Mouse (Mus musculus) kidney, embryonic 16.5 days (tissue): ENCODE data around the gene Mettl24. TPM values are rescaled to one million over a fixed set of nuclear protein-coding genes. Genes with fewer than 3 reads are reported as not detected.

ENCODE experiments used
- ATAC-seq: fragments of 200-750 bp; cut with Nextera tagmentation; 2 replicates; pipeline ENCODE4 v1.8.0; 2017; ENCODE audit warnings: moderate TSS enrichment; ENCODE audit not compliant: low FRiP score, low TSS enrichment
- H3K27ac ChIP-seq: fragments of 300-500 bp; sonication (generic); 2 replicates; pipeline ENCODE4 v1.5.1; 2014; ENCODE audit warnings: low read length
- H3K27me3 ChIP-seq: fragments of 300-500 bp; sonication (generic); 2 replicates; pipeline ENCODE4 v1.6.1; 2014; ENCODE audit warnings: low read length, control low read depth, mixed read lengths; ENCODE audit not compliant: insufficient read depth
- H3K36me3 ChIP-seq: fragments of 300-500 bp; sonication (generic); 2 replicates; pipeline ENCODE4 v1.6.1; 2014; ENCODE audit warnings: low read length, control low read depth, mixed read lengths; ENCODE audit not compliant: insufficient read depth
- H3K4me1 ChIP-seq: fragments of 300-500 bp; sonication (generic); 2 replicates; pipeline ENCODE4 v1.6.1; 2014; ENCODE audit warnings: low read length, control low read depth, mixed read lengths; ENCODE audit not compliant: insufficient read depth
- H3K4me2 ChIP-seq: fragments of 300-500 bp; sonication (generic); replicated peaks from 2 replicates; pipeline ENCODE4 v1.6.1; 2014; ENCODE audit warnings: low read depth, low read length
- H3K4me3 ChIP-seq: fragments of 300-500 bp; sonication (generic); 2 replicates; pipeline ENCODE4 v1.5.1; 2014; ENCODE audit warnings: mild to moderate bottlenecking, low read length
- H3K9ac ChIP-seq: fragments of 300-500 bp; sonication (generic); replicated peaks from 2 replicates; pipeline ENCODE4 v1.6.1; 2014; ENCODE audit warnings: low read length
- H3K9me3 ChIP-seq: fragments of 300-500 bp; sonication (generic); 2 replicates; pipeline ENCODE4 v1.6.1; 2016; ENCODE audit warnings: low read length, control low read depth
- WGBS: fragments of 180-500 bp; shearing (Covaris S2); extraction: QIAGEN DNeasy Blood & Tissue Kit; methylation state at CpG from one replicate; pipeline ENCODE4 v1.1.7; 2014; 5-methylcytosine and 5-hydroxymethylcytosine counted together
- polyA plus RNA-seq: library from polyadenylated mRNA; unstranded; fragments of >200 nt; fragmentation: Nextera tagmentation; extraction: Ambion mirVana; gene quantifications from 2 replicates; pipeline ENCODE4 v1.2.1, GENCODE M21; 2015

Mettl24 gene
- polyA plus RNA-seq, 1 experiment from 2014 or later, result 2.7 TPM

DNA sequence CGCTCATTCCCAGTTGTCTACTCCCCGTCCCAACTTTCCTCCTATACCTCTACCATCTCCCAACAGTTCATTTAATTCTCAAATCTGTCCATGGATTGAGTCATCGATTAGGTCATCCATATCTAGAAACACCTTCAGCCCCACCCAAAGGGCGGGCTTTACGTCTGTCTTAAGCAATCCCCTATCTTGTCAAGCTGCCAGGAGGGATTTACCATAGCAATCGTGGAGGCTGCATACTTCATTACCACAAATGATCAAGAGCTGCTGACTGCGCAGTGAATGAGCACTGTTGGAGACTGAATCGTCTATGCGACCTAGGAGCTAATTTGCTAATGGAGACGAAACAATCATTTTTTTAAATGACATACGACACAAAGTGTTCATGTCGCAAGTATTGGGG, 34.3 kb upstream of the Mettl24 start:
- ATAC-seq, result no peak
- no peaks in the 10 kb centered on the region for H3K27me3 ChIP-seq
- 90% methylated on average over 12 of the region's 12 CpGs for WGBS

DNA sequence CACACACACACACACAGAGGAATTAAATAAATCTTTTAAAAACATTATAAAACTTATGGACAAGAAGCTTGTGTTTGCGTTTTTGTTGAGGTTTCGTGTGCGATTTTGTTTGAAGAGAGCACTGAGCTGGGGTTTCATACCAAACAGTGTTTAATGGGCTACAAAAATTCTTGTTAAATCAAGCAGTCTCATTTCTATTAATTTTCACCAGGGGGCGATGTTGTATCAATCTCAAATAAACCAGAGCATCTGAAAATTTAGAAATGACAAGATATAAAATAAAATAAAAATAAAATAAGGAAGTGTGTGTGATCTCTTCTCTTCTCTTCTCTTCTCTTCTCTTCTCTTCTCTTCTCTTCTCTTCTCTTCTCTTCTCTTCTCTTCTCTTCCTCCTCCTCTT, 33.4 kb upstream of the Mettl24 start:
- no peaks in the 10 kb centered on the region for H3K36me3 ChIP-seq
- 27% methylated on average over 4 of the region's 4 CpGs for WGBS
- no peak for ATAC-seq
- 0 out of 2 replicates have a peak, but pooled peaks cover 3% of the 10 kb centered on the region for H3K9me3 ChIP-seq
- H3K27ac ChIP-seq, result no peak overlapping the region
- H3K9ac ChIP-seq, result no peak overlapping the region
- no peak overlapping the region for H3K4me3 ChIP-seq
- H3K27me3 ChIP-seq, result no peaks in the 10 kb centered on the region
- H3K4me2 ChIP-seq, result no peak overlapping the region
- no peaks in the 10 kb centered on the region for H3K4me1 ChIP-seq

More for the DNA sequence above, 34.3 kb upstream of the Mettl24 start:
- Histone ChIP-seq H3K4me2 (no peak overlapping the region), H3K9me3 (0 out of 2 replicates have a peak, but pooled peaks cover 3% of the 10 kb centered on the region), H3K4me1 (no peaks in the 10 kb centered on the region), H3K9ac (no peak overlapping the region), H3K27ac (no peak overlapping the region), H3K36me3 (no peaks in the 10 kb centered on the region), H3K4me3 (no peak overlapping the region)

GRCm38 (mm10) chr10:40651676-40652075, 31.4 kb upstream of the Mettl24 start:
- no peaks in the 10 kb centered on the region for H3K27me3 ChIP-seq
- H3K9ac ChIP-seq, result no peak overlapping the region
- H3K4me3 ChIP-seq, result no peak overlapping the region
- H3K36me3 ChIP-seq, result no peaks in the 10 kb centered on the region
- H3K9me3 ChIP-seq, result 0 out of 2 replicates have a peak, but pooled peaks cover 3% of the 10 kb centered on the region
- H3K4me2 ChIP-seq, result no peak overlapping the region
- no peak for ATAC-seq
- no peak overlapping the region for H3K27ac ChIP-seq
- H3K4me1 ChIP-seq, result no peaks in the 10 kb centered on the region
- WGBS, result 64% methylated on average over 2 of the region's 2 CpGs

GRCm38 (mm10) chr10:40665270-40665669, 17.8 kb upstream of the Mettl24 start:
- Histone ChIP-seq H3K9ac (no peak overlapping the region), H3K36me3 (no peaks in the 10 kb centered on the region), H3K9me3 (no peaks in the 10 kb centered on the region), H3K4me1 (no peaks in the 10 kb centered on the region), H3K4me2 (no peak overlapping the region), H3K27ac (no peak overlapping the region), H3K4me3 (no peak overlapping the region), H3K27me3 (no peaks in the 10 kb centered on the region)
- no peak for ATAC-seq
- WGBS, result 82% methylated on average over 3 of the region's 3 CpGs

DNA sequence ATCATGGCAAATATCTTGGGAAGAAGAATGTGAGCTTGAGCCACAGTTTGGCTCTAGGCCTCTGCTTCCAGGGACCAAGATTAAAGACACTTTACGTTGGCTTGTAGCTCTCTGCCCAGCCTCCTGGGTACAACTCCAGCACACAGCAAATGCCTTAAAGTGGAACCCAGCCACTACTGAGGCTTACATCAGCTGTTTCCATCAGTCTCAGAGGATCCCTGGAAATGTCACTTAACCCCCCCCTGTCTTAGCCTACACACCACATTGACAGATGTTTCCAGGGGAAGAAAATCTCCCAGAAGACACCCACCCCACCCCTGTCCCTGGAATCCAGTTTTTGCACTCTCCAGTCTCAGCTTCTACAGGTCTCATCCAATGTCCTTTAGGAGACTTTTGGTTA, 16.1 kb upstream of the Mettl24 start:
- Histone ChIP-seq H3K27me3 (no peaks in the 10 kb centered on the region), H3K4me1 (no peaks in the 10 kb centered on the region), H3K4me3 (no peak overlapping the region), H3K9ac (no peak overlapping the region), H3K27ac (no peak overlapping the region), H3K4me2 (no peak overlapping the region), H3K36me3 (no peaks in the 10 kb centered on the region), H3K9me3 (no peaks in the 10 kb centered on the region)
- ATAC-seq, result no peak
- WGBS, result 92% methylated on average over 1 of the region's 1 CpGs

DNA sequence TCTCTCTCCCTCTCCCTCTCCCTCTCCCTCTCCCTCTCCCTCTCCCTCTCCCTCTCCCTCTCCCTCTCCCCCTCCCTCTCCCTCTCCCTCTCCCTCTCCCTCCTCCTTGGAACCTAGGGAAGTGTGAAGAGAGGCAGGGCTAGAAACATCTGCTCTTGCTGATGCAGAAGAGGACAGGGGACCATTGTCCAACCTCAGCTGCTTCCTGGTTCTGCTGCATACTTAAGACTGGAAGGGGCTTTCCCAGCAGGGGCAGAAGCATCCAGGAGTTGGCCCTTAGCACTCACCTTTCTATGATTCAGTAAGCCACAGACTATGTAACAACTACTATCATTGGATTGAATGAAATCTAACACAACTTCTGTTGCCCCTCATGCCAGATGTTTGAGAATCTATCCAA, 14.4 kb upstream of the Mettl24 start:
- H3K9ac ChIP-seq, result no peak overlapping the region
- no peaks in the 10 kb centered on the region for H3K9me3 ChIP-seq
- no peak for ATAC-seq

GRCm38 (mm10) chr10:40672587-40673296, 10.3 kb upstream of the Mettl24 start:
- H3K4me3 ChIP-seq, result no peak overlapping the region

More for the DNA sequence above, 14.4 kb upstream of the Mettl24 start:
- no peak overlapping the region for H3K4me2 ChIP-seq
- H3K27ac ChIP-seq, result no peak overlapping the region
- H3K4me1 ChIP-seq, result no peaks in the 10 kb centered on the region; the same call in 1 of the 2 replicates
- H3K27me3 ChIP-seq, result no peaks in the 10 kb centered on the region
- no peak overlapping the region for H3K4me3 ChIP-seq
- H3K36me3 ChIP-seq, result no peaks in the 10 kb centered on the region

DNA sequence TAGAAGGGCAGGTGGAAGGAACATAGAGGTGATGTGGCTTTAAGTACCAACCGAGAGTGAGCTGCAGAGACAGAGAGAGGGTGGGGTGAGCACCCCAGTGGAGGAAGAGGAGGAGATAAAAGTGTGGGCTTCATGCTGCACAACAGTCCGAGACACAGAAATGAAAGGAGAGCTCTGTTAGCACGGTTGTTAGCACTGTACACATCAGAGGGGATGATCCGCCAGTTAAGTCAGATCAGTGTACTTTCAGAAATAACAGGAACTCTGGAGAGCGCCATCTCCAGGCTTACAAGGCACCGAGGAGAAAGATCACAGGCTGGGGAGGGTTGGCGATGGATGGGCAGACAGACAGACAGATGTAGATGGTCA, 9.8 kb upstream of the Mettl24 start:
- H3K9ac ChIP-seq, result no peak overlapping the region
- no peaks in the 10 kb centered on the region for H3K27me3 ChIP-seq
- no peak overlapping the region for H3K27ac ChIP-seq
- H3K4me2 ChIP-seq, result no peak overlapping the region
- no peak overlapping the region for H3K4me3 ChIP-seq
- H3K9me3 ChIP-seq, result no peaks in the 10 kb centered on the region
- ATAC-seq, result no peak
- H3K4me1 ChIP-seq, result peaks cover 6% of the 10 kb centered on the region; the same call in 1 of the 2 replicates
- WGBS, result 74% methylated on average over 7 of the region's 7 CpGs
- H3K36me3 ChIP-seq, result no peaks in the 10 kb centered on the region

More at GRCm38 (mm10) chr10:40672587-40673296, 10.3 kb upstream of the Mettl24 start:
- H3K4me1 ChIP-seq, result peaks cover 6% of the 10 kb centered on the region; the same call in 1 of the 2 replicates
- H3K27ac ChIP-seq, result no peak overlapping the region
- H3K27me3 ChIP-seq, result no peaks in the 10 kb centered on the region
- H3K9me3 ChIP-seq, result no peaks in the 10 kb centered on the region
- H3K36me3 ChIP-seq, result no peaks in the 10 kb centered on the region
- no peak overlapping the region for H3K4me2 ChIP-seq
- no peak for ATAC-seq
- no peak overlapping the region for H3K9ac ChIP-seq
- WGBS, result 69% methylated on average over 8 of the region's 8 CpGs

DNA sequence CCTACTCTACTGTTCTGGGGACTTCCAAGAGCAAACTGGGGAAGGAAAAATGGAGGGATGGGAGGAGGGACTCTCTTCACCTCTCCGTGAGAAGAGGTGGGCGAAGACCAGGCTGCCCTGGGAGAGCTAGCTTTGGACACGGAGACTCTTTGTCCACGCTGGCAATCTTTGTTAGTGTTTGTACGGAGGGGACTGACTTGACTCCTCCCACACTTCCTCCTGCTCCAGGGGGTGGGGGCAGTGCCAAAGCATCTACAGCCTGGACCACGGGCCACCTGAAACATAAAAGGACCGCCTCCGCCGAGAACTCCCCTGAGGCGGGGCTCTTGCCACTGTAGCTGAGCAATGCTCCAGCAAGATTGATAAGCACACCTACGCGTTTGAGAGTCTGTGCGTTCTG, 8.9 kb upstream of the Mettl24 start:
- WGBS, result 5% methylated on average over 13 of the region's 13 CpGs
- H3K9me3 ChIP-seq, result no peaks in the 10 kb centered on the region
- no peaks in the 10 kb centered on the region for H3K27me3 ChIP-seq
- H3K9ac ChIP-seq, result no peak overlapping the region; the same call in 1 of the 2 replicates
- no peaks in the 10 kb centered on the region for H3K36me3 ChIP-seq
- no peak overlapping the region for H3K27ac ChIP-seq
- ATAC-seq, result peak; percentile 69; the same call in 1 of the 2 replicates
- peaks cover 6% of the 10 kb centered on the region; the same call in 1 of the 2 replicates for H3K4me1 ChIP-seq
- H3K4me3 ChIP-seq, result peak overlapping the region; percentile 36
- peak overlapping the region; percentile 64 for H3K4me2 ChIP-seq

- Histone ChIP-seq H3K4me1 (peaks cover 6% of the 10 kb centered on the region; the same call in 1 of the 2 replicates), H3K27ac (no peak overlapping the region), H3K4me2 (no peak overlapping the region), H3K9me3 (no peaks in the 10 kb centered on the region), H3K4me3 (no peak overlapping the region), H3K9ac (no peak overlapping the region), H3K27me3 (no peaks in the 10 kb centered on the region), H3K36me3 (no peaks in the 10 kb centered on the region)
- no peak for ATAC-seq
- WGBS, result 90% methylated on average over 7 of the region's 7 CpGs
These were observed 7.2 kb upstream of the Mettl24 start for GRCm38 (mm10) chr10:40675921-40676320.
